Mouse (Mus musculus) layer of hippocampus, adult 2 months (tissue): Measurements from ENCODE around the gene Zfp950. TPM values are rescaled to one million over a fixed set of nuclear protein-coding genes. Genes with fewer than 3 reads are reported as not detected.
A peak's percentile ranks its signal among the peaks of the same experiment; 100 is the strongest.
"Not testable (repeated sequence)": the region's sequence is repeated elsewhere in the genome, so short reads cannot be mapped to it uniquely, and the experiment has no call there.

ENCODE experiments used
- DNase-seq, 2 experiments: peaks; one replicate each; pipeline ENCODE4 v3.0.0; 2022; ENCODE audit warnings: low spot score in 2 of 2
- H3K27ac ChIP-seq: fragments of 200-600 bp; 2 replicates; pipeline ENCODE4 v1.8.1; 2022
- H3K4me3 ChIP-seq: fragments of 200-600 bp; 2 replicates; pipeline ENCODE4 v1.8.1; 2022; ENCODE audit warnings: mild to moderate bottlenecking
- CTCF ChIP-seq: fragments of 200-600 bp; conservative IDR thresholded peaks from 2 replicates; pipeline ENCODE4 v1.8.1; 2022; ENCODE audit warnings: antibody characterized with exemption, mild to moderate bottlenecking, moderate library complexity
- long read RNA-seq, 2 experiments: library from polyadenylated mRNA; stranded (forward); transcript quantifications; one replicate each; pipeline ENCODE4 v2.0.0; 2021; ENCODE audit warnings: borderline mapping rate in 2 of 2
- total RNA-seq, 2 experiments: library from RNA; stranded (reverse); gene quantifications; 2 replicates each; pipeline ENCODE4 v1.2.3; 2021

Zfp950 gene
- 10 to 100 TPM; 42.2 to 51.8 TPM for total RNA-seq
- long read RNA-seq, experiment 1, full-length matches to known transcripts, result 5 of 11 reads
- long read RNA-seq, experiment 1, partial matches to known transcripts, result 1 of 11 reads
- long read RNA-seq, experiment 1, other reads (novel, unspliced or antisense), result 5 of 11 reads
- long read RNA-seq, experiment 2, full-length matches to known transcripts, result 9 of 20 reads
- long read RNA-seq, experiment 2, partial matches to known transcripts, result 0 of 20 reads
- long read RNA-seq, experiment 2, other reads (novel, unspliced or antisense), result 11 of 20 reads

DNA sequence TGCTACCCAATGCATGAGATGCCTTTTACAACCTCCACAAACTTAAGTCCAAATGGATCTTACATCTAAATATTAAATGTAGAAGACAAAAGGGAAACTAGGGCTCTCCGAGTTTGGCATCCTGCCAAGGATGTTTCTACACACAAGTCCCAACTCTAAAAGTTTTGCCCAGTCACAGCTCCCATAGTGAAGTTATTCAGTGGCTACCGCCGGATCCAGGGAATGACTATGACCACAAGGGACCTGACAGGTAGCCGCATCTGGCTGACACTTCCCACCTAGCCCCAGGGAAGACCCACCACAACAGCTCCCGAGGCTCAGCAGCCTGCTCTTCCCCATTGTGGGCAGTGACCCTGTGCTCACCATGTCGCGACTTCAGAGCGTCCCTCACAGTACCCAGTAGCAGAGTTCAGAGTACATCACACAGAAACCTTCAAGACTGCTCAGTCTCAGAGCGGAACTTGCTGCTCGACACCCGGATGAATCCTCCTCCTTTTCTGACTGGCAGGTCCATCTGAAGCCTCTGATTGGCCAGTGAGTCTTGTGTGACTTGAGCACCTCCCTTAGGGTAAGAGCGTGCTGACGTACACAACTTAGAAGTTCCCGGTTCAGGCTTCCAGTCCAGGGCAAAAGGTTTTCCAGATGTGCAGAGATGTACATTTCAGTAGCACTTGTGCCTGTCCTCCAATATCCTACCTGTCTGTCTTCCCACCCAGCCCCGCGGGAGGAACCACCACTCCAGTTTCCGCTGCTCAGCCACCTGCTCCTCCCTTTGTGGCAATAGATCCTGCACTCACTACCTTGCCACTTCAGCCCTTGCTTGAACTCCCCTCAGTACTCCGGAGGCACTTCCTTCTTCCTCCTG, at the start of gene Zfp950:
Zfp950 (minus strand) TSS at position 499 of the 865 bp plus-strand sequence.
- H3K4me3 ChIP-seq, result peak within 1 kb of the TSS; percentile 88
- H3K27ac ChIP-seq, result peak within 1 kb of the TSS; percentile 88
- peak; percentile 74 to 92 for DNase-seq
- no peak for TF ChIP-seq CTCF

DNA sequence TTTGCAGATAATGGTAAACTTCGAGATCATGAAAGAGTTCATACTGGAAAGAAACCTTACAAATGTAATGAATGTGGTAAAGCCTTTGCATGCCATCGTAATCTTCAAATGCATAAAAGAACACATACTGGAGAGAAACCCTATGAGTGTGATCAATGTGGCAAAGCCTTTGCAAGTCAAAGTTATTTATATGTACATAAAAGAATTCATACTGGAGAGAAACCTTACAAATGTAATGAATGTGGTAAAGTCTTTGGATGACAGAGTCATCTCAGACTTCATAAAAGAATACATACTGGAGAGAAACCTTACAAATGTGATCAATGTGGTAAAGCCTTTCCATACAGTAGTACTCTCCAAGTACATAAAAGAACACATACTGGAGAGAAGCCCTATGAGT, 43.0 kb upstream of the Zfp950 start, which contains the start of gene Gm6020:
Gm6020 (plus strand) TSS at position 301 of the 400 bp plus-strand sequence.
- not testable (repeated sequence) for H3K27ac ChIP-seq, H3K4me3 ChIP-seq, DNase-seq

DNA sequence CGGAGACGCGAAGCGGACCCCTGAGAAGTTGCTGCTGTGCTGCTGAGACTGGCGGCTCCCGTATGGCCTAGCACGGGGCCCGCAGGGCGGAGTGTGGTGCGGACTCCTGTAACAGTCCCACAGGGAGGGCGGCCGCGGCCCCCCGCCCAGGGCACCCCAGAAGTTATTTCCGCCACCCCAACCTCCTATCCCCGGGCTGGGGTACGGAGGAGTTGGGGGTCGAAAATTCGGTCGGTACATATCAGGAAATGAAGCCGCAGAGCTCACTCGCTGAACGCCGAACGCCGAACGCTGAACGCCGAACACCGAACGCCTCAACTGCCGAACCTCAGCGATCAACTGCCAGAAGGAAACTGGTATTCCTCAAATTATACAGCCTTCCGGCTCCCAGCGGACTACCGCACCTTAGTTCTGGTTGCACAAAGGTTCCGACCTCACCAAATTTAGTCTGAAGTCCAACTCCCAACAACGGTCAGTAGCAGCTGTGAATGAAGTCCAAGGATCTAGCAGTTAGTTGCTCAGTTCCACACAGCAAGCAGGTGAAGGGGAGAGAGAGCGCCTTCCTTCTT, 35.2 kb upstream of the Zfp950 start, which contains the start of gene Gm7102:
Gm7102 (minus strand) TSS at position 554 of the 569 bp plus-strand sequence.
- no peak for DNase-seq
- no peak within 1 kb of the TSS for H3K27ac ChIP-seq
- no peak for TF ChIP-seq CTCF
- H3K4me3 ChIP-seq, result peak within 1 kb of the TSS; percentile 18; the same call in 1 of the 2 replicates

DNA sequence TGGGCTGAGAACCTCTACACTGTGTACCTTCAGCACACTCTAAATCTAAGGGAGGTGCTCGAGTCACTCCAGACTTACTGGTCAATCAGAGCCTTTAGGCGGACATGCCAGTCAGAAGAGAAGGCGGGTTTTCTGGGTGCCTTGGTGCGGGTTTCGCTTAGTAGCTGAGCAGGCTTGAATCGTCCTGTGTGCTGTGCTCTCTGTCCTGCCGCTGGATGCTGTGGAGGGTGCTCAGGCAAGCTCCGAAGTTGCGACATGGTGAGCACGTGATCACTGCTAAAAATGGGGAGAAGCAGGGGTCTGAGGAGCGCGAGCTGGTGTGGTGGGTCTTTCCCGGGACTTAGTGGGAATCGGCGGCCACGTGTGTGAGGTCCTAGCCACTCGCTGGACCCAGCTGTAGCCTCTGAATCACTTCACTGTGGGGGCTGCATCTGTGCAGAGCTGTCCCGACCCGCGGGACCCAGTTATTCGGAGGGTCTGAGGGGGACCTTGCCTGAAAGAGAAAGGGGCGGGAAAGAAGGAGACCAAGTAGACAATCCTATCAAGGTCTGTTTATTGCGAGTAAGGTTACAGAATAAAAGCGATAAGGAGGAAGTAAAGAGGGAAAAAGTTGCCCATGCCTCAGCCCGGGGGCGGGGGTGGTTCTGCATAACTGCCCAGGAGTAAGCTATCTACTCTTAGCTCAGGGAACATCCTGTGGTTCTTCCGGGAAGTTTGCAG, 11.2 kb upstream of the Zfp950 start:
- no peak overlapping the region for H3K27ac ChIP-seq
- no peak for TF ChIP-seq CTCF
- no peak for DNase-seq
- H3K4me3 ChIP-seq, result peak overlapping the region; percentile 43; the same call in 1 of the 2 replicates

DNA sequence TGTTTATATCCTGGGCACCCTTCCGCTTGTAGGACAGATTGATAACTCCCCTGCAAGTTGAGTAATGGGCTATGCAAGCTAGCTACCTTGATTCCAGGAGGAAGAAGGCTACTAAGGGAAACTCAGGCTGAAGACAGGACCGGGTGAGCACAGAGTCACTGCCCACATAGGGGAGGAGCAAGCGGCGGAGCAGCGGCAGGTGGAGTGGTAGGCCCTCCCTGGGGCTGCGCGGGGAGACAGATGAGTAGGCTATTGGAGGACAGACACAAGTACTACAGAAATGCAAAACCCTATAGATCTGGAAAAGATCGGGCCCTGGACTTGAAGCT, 10.7 kb upstream of the Zfp950 start:
- DNase-seq, result no peak
- no peak overlapping the region for H3K27ac ChIP-seq
- H3K4me3 ChIP-seq, result peak overlapping the region; percentile 43; the same call in 1 of the 2 replicates
- TF ChIP-seq CTCF, result no peak

DNA sequence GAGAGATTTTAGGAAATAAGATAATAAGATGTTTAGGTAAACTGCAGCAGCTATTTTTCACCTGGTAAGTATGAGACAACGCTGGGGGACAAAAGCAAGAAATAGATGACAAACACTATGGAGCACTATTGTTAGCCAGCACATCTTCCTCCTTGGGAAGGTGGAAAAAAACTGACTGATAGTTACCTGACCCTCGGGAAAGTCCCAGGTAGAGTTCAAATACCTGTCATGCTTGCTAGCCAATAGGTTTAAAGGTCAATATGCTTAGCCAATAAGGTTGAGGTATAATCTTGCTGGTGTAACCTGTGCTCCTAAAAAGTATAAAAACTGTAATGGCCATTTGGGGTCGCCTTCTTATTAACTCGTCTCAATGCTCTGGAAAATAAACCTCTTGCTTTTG, 659 bp upstream of the Zfp950 start:
- H3K27ac ChIP-seq, result peak overlapping the region; percentile 88
- DNase-seq, result no peak
- no peak for TF ChIP-seq CTCF
- peak overlapping the region; percentile 88 for H3K4me3 ChIP-seq

DNA sequence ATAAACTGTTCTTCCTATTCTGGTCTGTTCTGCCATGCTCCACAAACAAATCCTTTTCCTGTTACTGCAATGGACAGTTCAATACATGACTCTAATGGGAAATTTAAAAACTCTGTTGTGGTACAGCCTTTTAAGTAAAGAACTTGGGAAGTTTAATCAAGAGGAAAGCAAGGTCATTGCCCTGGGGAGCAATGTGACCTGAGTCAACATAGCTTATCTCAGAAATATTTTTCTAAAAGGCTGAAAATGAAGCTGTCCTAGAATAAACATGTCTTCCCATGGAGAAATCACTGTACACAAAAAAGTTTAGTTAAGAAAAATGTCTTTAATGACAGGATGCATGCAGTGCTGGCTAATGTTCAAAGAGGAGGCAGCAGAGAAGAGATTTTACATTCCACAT, 2.0 kb downstream of the Zfp950 start:
- Histone ChIP-seq H3K27ac (no peak overlapping the region), H3K4me3 (no peak overlapping the region)
- DNase-seq, result no peak
- TF ChIP-seq CTCF, result no peak

DNA sequence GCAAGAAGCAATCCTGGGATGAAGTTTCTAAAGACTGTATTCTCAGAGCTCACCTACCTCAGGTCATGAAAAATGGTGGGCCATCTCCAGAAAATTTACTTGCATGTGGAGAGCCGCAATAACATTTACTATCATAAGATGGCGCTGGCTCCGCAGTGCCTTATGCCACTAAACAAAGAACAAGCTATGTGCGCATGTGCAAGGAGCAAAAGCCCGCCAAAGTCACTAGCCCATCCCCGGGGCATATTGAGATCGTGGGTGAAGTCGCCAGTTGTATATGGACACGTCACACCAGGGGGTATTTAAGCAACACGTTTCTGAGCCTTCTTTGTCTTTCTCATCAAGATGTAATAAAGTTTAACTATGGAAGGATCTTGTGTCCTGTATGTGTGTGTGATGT, 9.5 kb downstream of the Zfp950 start:
- Histone ChIP-seq H3K4me3 (no peak overlapping the region), H3K27ac (no peak overlapping the region)
- DNase-seq, result no peak
- no peak for TF ChIP-seq CTCF

DNA sequence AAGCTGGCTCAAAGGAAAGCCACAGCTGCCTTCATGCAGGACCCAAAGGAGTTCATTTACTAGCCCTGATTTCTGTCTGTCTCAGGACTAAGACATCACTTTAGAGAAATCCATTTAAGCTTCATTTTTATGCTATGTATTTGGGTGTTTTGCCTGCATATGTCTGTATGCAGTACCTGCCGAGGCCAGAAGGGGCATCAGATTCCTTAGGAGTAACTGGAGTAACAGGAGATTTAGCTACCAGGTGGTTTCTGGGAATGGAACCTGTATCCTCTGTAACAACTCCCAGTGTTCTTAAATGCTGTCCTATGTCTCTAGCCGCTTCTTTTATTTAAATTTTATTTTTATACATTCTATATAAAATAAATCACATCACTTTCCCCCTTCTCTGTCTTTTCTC, 30.5 kb downstream of the Zfp950 start:
- no peak for DNase-seq
- Histone ChIP-seq H3K4me3 (no peak overlapping the region), H3K27ac (no peak overlapping the region)
- TF ChIP-seq CTCF, result peak; percentile 62

DNA sequence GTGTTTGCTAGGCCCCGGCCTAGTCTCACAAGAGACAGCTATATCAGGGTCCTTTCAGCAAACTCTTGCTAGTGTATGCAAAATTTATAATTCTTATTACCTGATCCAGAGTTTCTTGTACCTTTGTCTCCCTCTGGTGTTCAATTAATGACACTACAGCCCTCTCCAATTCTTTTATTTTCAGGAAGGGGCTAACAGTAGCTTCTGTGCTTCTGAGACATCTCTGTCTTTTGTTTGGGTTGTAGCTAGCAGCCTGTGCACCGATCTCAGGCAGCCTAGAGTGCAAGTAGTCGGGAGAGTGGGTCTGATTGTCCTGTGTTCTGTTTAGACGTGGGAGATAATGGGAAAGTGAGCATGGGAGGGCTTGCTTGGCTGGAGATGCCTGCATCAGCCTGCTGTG, 42.9 kb downstream of the Zfp950 start:
- peak; percentile 84 for TF ChIP-seq CTCF
- Histone ChIP-seq H3K27ac (no peak overlapping the region), H3K4me3 (no peak overlapping the region)
- peak in 1 of 2 experiments; percentile 17 for DNase-seq

DNA sequence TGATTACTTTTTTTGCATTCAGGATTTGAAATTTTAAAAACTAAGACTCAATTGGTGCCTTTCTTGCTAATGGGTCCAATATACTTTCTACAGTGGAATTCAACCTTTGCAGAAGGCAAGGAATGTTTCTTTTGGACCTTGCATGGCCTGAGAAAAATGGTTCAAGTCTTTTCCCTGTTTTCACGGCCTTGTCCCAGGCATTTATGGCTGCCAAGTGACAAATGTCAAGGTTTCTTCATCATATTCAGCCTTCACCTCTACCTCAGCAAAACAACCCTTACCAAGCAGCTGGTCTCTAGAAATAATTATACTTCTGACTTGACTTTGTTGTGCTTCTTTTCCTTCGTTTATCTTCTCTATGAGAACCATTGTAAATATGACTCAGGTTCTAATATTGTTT, 43.9 kb downstream of the Zfp950 start:
- no peak overlapping the region for H3K4me3 ChIP-seq
- no peak for DNase-seq
- TF ChIP-seq CTCF, result no peak
- no peak overlapping the region for H3K27ac ChIP-seq

DNA sequence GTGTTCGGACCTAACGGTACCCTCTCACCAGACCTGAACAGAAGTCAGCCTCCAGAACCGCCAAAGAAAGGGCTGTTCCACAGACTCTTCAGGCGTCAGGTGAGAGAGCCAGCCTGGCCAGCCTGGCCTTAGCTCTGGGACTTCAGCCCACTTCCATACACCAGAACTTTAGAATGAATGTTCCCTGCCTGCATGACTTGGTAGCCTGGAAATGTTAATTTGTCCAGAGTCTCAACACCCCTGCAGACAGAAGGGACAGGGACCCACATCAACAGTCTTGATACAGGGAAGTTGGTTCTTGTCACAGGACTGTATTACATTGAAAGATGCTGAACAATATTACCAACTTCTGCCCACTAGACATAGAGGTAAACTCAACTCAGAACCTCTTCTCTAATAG, 50.1 kb downstream of the Zfp950 start:
- H3K27ac ChIP-seq, result no peak overlapping the region
- no peak for TF ChIP-seq CTCF
- DNase-seq, result no peak
- no peak overlapping the region for H3K4me3 ChIP-seq

DNA sequence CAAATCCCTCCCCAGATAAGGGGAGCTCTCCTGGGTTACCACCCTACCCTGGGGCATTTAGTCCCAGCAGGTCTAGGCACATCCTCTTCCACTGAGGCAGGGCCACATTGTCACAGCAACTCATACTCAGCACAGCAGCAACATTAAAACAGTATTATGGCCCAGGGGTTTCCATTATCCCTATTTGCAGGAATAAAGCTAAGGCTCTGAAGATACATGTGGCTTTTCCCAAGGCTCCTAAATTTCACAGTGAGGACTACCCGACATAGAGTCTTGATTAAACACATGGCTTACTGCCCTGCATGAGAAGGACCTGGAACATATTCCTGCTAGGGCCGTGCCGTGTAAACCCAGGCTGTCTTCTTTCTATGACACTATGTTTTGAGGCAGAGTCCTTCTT, 51.6 kb downstream of the Zfp950 start:
- TF ChIP-seq CTCF, result no peak
- Histone ChIP-seq H3K27ac (no peak overlapping the region), H3K4me3 (no peak overlapping the region)
- DNase-seq, result no peak
